Mouse (Mus musculus): ENCODE results near the gene Cobl.

Cobl gene

GRCm38 (mm10) chr11:12382991-12383390 lies 81.8 kb downstream of the Cobl start:
- DNase-seq (ENCODE audit: low spot score), result peak; percentile 27

GRCm38 (mm10) chr11:12381096-12381495 lies 83.7 kb downstream of the Cobl start:
- no peak for DNase-seq (ENCODE audit: low spot score)

- DNase-seq (ENCODE audit: low spot score), result no peak
These were observed 88.1 kb downstream of the Cobl start for GRCm38 (mm10) chr11:12376628-12377027.

GRCm38 (mm10) chr11:12373106-12374098 lies 91.4 kb downstream of the Cobl start:
- DNase-seq (ENCODE audit: low spot score), result peak; percentile 46

- DNase-seq (ENCODE audit: low spot score), result no peak
These were observed 93.8 kb downstream of the Cobl start for GRCm38 (mm10) chr11:12370957-12371356.

- no peak for DNase-seq (ENCODE audit: low spot score)
These were observed 97.2 kb downstream of the Cobl start for GRCm38 (mm10) chr11:12367426-12368178.

GRCm38 (mm10) chr11:12359336-12360000 lies 105.3 kb downstream of the Cobl start:
- DNase-seq (ENCODE audit: low spot score), result peak; percentile 10

- no peak for DNase-seq (ENCODE audit: low spot score)
These were observed 106.2 kb downstream of the Cobl start for GRCm38 (mm10) chr11:12358602-12359001.

GRCm38 (mm10) chr11:12355681-12356080 lies 109.1 kb downstream of the Cobl start:
- DNase-seq (ENCODE audit: low spot score), result no peak

- DNase-seq (ENCODE audit: low spot score), result no peak
These were observed 113.7 kb downstream of the Cobl start for GRCm38 (mm10) chr11:12350986-12351546.

- no peak for DNase-seq (ENCODE audit: low spot score)
These were observed 114.7 kb downstream of the Cobl start for GRCm38 (mm10) chr11:12350086-12350485.

- DNase-seq (ENCODE audit: low spot score), result no peak
These were observed 118.3 kb downstream of the Cobl start for GRCm38 (mm10) chr11:12346486-12346885.

GRCm38 (mm10) chr11:12343686-12344085 lies 121.1 kb downstream of the Cobl start:
- no peak for DNase-seq (ENCODE audit: low spot score)

- DNase-seq (ENCODE audit: low spot score), result no peak
These were observed 124.1 kb downstream of the Cobl start for GRCm38 (mm10) chr11:12340697-12341096.

GRCm38 (mm10) chr11:12336145-12336544 lies 128.6 kb downstream of the Cobl start:
- no peak for DNase-seq (ENCODE audit: low spot score)

GRCm38 (mm10) chr11:12331997-12332396 lies 132.8 kb downstream of the Cobl start:
- no peak for DNase-seq (ENCODE audit: low spot score)

- DNase-seq (ENCODE audit: low spot score), result no peak
These were observed 143.3 kb downstream of the Cobl start for GRCm38 (mm10) chr11:12321445-12321844.

GRCm38 (mm10) chr11:12319318-12319717 lies 145.4 kb downstream of the Cobl start:
- DNase-seq (ENCODE audit: low spot score), result no peak

- no peak for DNase-seq (ENCODE audit: low spot score)
These were observed 149.1 kb downstream of the Cobl start for GRCm38 (mm10) chr11:12315670-12316069.

- DNase-seq (ENCODE audit: low spot score), result no peak
These were observed 150.3 kb downstream of the Cobl start for GRCm38 (mm10) chr11:12314278-12315043.

GRCm38 (mm10) chr11:12311419-12311818 lies 153.3 kb downstream of the Cobl start:
- no peak for DNase-seq (ENCODE audit: low spot score)

All from testis, postnatal 14 days (tissue).